Mouse (Mus musculus): Measurements from ENCODE around the gene Slc25a47. TPM values are rescaled to one million over a fixed set of nuclear protein-coding genes. Genes with fewer than 3 reads are reported as not detected.
A peak's percentile ranks its signal among the peaks of the same experiment; 100 is the strongest.

The Slc25a47 gene
- polyA plus RNA-seq, 1 experiment from 2014 or later: 12.1 TPM

GRCm38 (mm10) chr12:108810309-108810708 lies 25.5 kb upstream of the Slc25a47 start:
- Histone ChIP-seq H3K36me3 (peaks cover 30% of the 10 kb centered on the region), H3K4me3 (no peak overlapping the region), H3K4me1 (replicated peaks) (peaks cover 19% of the 10 kb centered on the region), H3K9ac (no peak overlapping the region), H3K4me2 (no peak overlapping the region), H3K27me3 (no peaks in the 10 kb centered on the region), H3K27ac (replicated peaks) (no peak overlapping the region), H3K9me3 (no peaks in the 10 kb centered on the region)
- ATAC-seq (ENCODE audit: low read depth): no peak
- WGBS: 92% methylated on average over 7 of the region's 7 CpGs

GRCm38 (mm10) chr12:108811133-108811532 lies 24.7 kb upstream of the Slc25a47 start:
- H3K4me3 ChIP-seq: no peak overlapping the region
- peaks cover 19% of the 10 kb centered on the region; the same call in 1 of the 2 replicates for H3K4me1 ChIP-seq (replicated peaks)
- no peaks in the 10 kb centered on the region for H3K9me3 ChIP-seq
- ATAC-seq (ENCODE audit: low read depth): no peak
- no peak overlapping the region for H3K9ac ChIP-seq
- 57% methylated on average over 2 of the region's 2 CpGs for WGBS
- H3K27me3 ChIP-seq: no peaks in the 10 kb centered on the region
- no peak overlapping the region for H3K4me2 ChIP-seq
- no peak overlapping the region for H3K27ac ChIP-seq (replicated peaks)
- peaks cover 33% of the 10 kb centered on the region for H3K36me3 ChIP-seq

GRCm38 (mm10) chr12:108812463-108812862 lies 23.4 kb upstream of the Slc25a47 start:
- H3K27me3 ChIP-seq: no peaks in the 10 kb centered on the region
- H3K4me3 ChIP-seq: no peak overlapping the region
- 0 out of 2 replicates have a peak, but pooled peaks cover 13% of the 10 kb centered on the region for H3K4me1 ChIP-seq (replicated peaks)
- H3K36me3 ChIP-seq: peaks cover 32% of the 10 kb centered on the region
- no peak overlapping the region for H3K4me2 ChIP-seq
- no peak for ATAC-seq (ENCODE audit: low read depth)
- H3K9me3 ChIP-seq: no peaks in the 10 kb centered on the region
- no peak overlapping the region for H3K9ac ChIP-seq
- H3K27ac ChIP-seq (replicated peaks): no peak overlapping the region
- 83% methylated on average over 6 of the region's 6 CpGs for WGBS

- Histone ChIP-seq H3K4me3 (no peak overlapping the region), H3K27ac (replicated peaks) (no peak overlapping the region), H3K9ac (no peak overlapping the region), H3K27me3 (no peaks in the 10 kb centered on the region), H3K36me3 (peaks cover 38% of the 10 kb centered on the region), H3K9me3 (no peaks in the 10 kb centered on the region), H3K4me2 (no peak overlapping the region), H3K4me1 (replicated peaks) (peaks cover 10% of the 10 kb centered on the region; the same call in 1 of the 2 replicates)
- ATAC-seq (ENCODE audit: low read depth): no peak
- 88% methylated on average over 6 of the region's 6 CpGs for WGBS
These were observed 21.4 kb upstream of the Slc25a47 start for GRCm38 (mm10) chr12:108814470-108814869.

GRCm38 (mm10) chr12:108816569-108816968 lies 19.3 kb upstream of the Slc25a47 start:
- Histone ChIP-seq H3K27ac (replicated peaks) (no peak overlapping the region), H3K36me3 (peaks cover 43% of the 10 kb centered on the region), H3K9ac (0 out of 2 replicates have a peak overlapping the region, but pooled peaks have one; percentile 26), H3K4me1 (replicated peaks) (peaks cover 9% of the 10 kb centered on the region; the same call in 1 of the 2 replicates), H3K27me3 (no peaks in the 10 kb centered on the region), H3K4me2 (no peak overlapping the region), H3K4me3 (no peak overlapping the region), H3K9me3 (no peaks in the 10 kb centered on the region)
- 85% methylated on average over 11 of the region's 11 CpGs for WGBS
- ATAC-seq (ENCODE audit: low read depth): no peak

- Histone ChIP-seq H3K27ac (replicated peaks) (no peak overlapping the region), H3K36me3 (peaks cover 34% of the 10 kb centered on the region), H3K9ac (no peak overlapping the region), H3K9me3 (no peaks in the 10 kb centered on the region), H3K27me3 (no peaks in the 10 kb centered on the region), H3K4me2 (no peak overlapping the region), H3K4me1 (replicated peaks) (peaks cover 5% of the 10 kb centered on the region; the same call in 1 of the 2 replicates), H3K4me3 (no peak overlapping the region)
- ATAC-seq (ENCODE audit: low read depth): no peak
- WGBS: 88% methylated on average over 4 of the region's 4 CpGs
These were observed 15.4 kb upstream of the Slc25a47 start for GRCm38 (mm10) chr12:108820461-108820860.

GRCm38 (mm10) chr12:108823036-108823435 lies 12.8 kb upstream of the Slc25a47 start:
- peaks cover 5% of the 10 kb centered on the region; the same call in 1 of the 2 replicates for H3K4me1 ChIP-seq (replicated peaks)
- no peak for ATAC-seq (ENCODE audit: low read depth)
- no peaks in the 10 kb centered on the region for H3K27me3 ChIP-seq
- 77% methylated on average over 8 of the region's 8 CpGs for WGBS
- H3K4me3 ChIP-seq: no peak overlapping the region
- no peak overlapping the region for H3K9ac ChIP-seq
- no peaks in the 10 kb centered on the region for H3K9me3 ChIP-seq
- H3K4me2 ChIP-seq: no peak overlapping the region
- H3K27ac ChIP-seq (replicated peaks): no peak overlapping the region
- H3K36me3 ChIP-seq: peaks cover 42% of the 10 kb centered on the region

GRCm38 (mm10) chr12:108824225-108824874 lies 11.5 kb upstream of the Slc25a47 start:
- 92% methylated on average over 15 of the region's 15 CpGs for WGBS
- Histone ChIP-seq H3K4me2 (no peak overlapping the region), H3K27ac (replicated peaks) (no peak overlapping the region), H3K4me3 (no peak overlapping the region), H3K36me3 (peaks cover 34% of the 10 kb centered on the region), H3K27me3 (no peaks in the 10 kb centered on the region), H3K9me3 (no peaks in the 10 kb centered on the region), H3K9ac (no peak overlapping the region), H3K4me1 (replicated peaks) (peaks cover 5% of the 10 kb centered on the region; the same call in 1 of the 2 replicates)
- no peak for ATAC-seq (ENCODE audit: low read depth)

- Histone ChIP-seq H3K4me2 (no peak overlapping the region), H3K9me3 (no peaks in the 10 kb centered on the region), H3K27ac (replicated peaks) (no peak overlapping the region), H3K4me3 (no peak overlapping the region), H3K27me3 (no peaks in the 10 kb centered on the region), H3K4me1 (replicated peaks) (no peaks in the 10 kb centered on the region), H3K9ac (no peak overlapping the region), H3K36me3 (peaks cover 28% of the 10 kb centered on the region)
- no peak for ATAC-seq (ENCODE audit: low read depth)
- WGBS: 92% methylated on average over 13 of the region's 13 CpGs
These were observed 10.2 kb upstream of the Slc25a47 start for GRCm38 (mm10) chr12:108825561-108826224.

- no peaks in the 10 kb centered on the region for H3K27me3 ChIP-seq
- H3K36me3 ChIP-seq: peaks cover 28% of the 10 kb centered on the region
- no peak for ATAC-seq (ENCODE audit: low read depth)
- H3K4me2 ChIP-seq: no peak overlapping the region
- H3K27ac ChIP-seq (replicated peaks): no peak overlapping the region
- no peak overlapping the region for H3K4me3 ChIP-seq
- WGBS: 94% methylated on average over 19 of the region's 19 CpGs
- H3K4me1 ChIP-seq (replicated peaks): peaks cover under 1% of the 10 kb centered on the region
- H3K9ac ChIP-seq: no peak overlapping the region
- H3K9me3 ChIP-seq: no peaks in the 10 kb centered on the region
These were observed 9.4 kb upstream of the Slc25a47 start for GRCm38 (mm10) chr12:108826282-108826957.

GRCm38 (mm10) chr12:108826958-108827535 lies 8.8 kb upstream of the Slc25a47 start:
- Histone ChIP-seq H3K27ac (replicated peaks) (no peak overlapping the region), H3K4me2 (no peak overlapping the region), H3K27me3 (no peaks in the 10 kb centered on the region), H3K9me3 (no peaks in the 10 kb centered on the region), H3K36me3 (peaks cover 28% of the 10 kb centered on the region), H3K4me3 (no peak overlapping the region), H3K4me1 (replicated peaks) (peaks cover 6% of the 10 kb centered on the region), H3K9ac (no peak overlapping the region)
- ATAC-seq (ENCODE audit: low read depth): no peak
- 96% methylated on average over 28 of the region's 28 CpGs for WGBS

- Histone ChIP-seq H3K4me3 (no peak overlapping the region), H3K36me3 (peaks cover 28% of the 10 kb centered on the region), H3K4me2 (no peak overlapping the region), H3K4me1 (replicated peaks) (peaks cover 12% of the 10 kb centered on the region), H3K9me3 (no peaks in the 10 kb centered on the region), H3K27ac (replicated peaks) (no peak overlapping the region), H3K9ac (no peak overlapping the region), H3K27me3 (no peaks in the 10 kb centered on the region)
- no peak for ATAC-seq (ENCODE audit: low read depth)
- 97% methylated on average over 6 of the region's 6 CpGs for WGBS
These were observed 8.2 kb upstream of the Slc25a47 start for GRCm38 (mm10) chr12:108827641-108828040.

All from neural tube, embryonic 13.5 days (tissue).